Mouse (Mus musculus): ENCODE measurements around the gene 1700034J05Rik.

DNA sequence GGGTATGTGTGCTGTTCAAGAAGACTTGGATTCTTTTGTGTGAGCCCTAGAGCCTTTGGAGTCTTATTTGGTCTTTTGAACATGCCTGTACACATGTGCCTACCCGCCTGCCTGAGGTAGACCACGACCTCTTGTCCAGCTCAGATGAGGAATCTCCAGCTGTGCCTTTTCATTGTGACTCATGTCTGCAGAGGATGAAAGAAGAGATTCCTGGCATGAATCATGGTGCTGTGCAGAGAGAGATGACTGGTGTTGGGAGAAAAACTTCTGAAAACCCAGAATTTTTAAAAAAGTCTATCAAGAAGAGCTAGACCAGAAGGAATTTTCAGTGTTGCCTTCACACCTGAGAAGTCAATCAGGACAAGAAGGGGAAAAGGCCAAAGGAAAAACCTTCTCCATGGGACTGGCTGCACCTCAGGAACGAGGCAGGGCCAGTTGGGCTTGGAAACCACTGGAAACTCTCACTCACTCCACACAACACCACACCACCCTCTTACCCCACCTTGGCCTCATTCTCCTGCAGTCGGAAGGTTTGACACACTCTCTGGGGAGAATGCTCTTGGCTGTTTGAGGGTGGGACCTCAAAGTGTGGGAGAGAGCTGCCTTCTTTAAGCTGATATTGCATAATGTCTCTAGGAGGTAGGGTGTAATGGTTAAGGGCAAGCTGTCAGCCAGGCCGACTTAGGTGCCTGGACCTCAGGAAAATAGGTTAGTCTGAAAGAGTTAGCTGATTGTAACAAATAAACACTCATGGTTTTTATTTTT lies 44.3 kb downstream of the 1700034J05Rik start:
- no peak for TF ChIP-seq POLR2A (IDR thresholded peaks at IDR 0.05; ENCODE audit: low read depth, low read length)
- no peak for TF ChIP-seq POLR2AphosphoS2 (IDR thresholded peaks at IDR 0.05; ENCODE audit: low read depth, low read length)
- TF ChIP-seq ZKSCAN1 (IDR thresholded peaks at IDR 0.05; ENCODE audit: borderline replicate concordance, low read depth, low read length) = no peak
- no peak for TF ChIP-seq CTCF (conservative IDR thresholded peaks at IDR 0.05 in 1 of 2, IDR thresholded peaks at IDR 0.05 in 1 of 2; ENCODE audit: low read depth in 2 of 2, low read length in 2 of 2)
- TF ChIP-seq TCF12 (IDR thresholded peaks at IDR 0.05; ENCODE audit: low read depth, low read length) = no peak
- TF ChIP-seq SMC3 (IDR thresholded peaks at IDR 0.05; ENCODE audit: low read depth, low read length) = no peak
- TF ChIP-seq EP300 (IDR thresholded peaks at IDR 0.05; ENCODE audit: low read length) = peak; percentile 21; the same call in 1 of the 2 replicates
- no peak for TF ChIP-seq MAX (IDR thresholded peaks at IDR 0.05; ENCODE audit: low read length)
- no peak for TF ChIP-seq HCFC1 (IDR thresholded peaks at IDR 0.05; ENCODE audit: low read depth, low read length)
- no peak for TF ChIP-seq MEF2A (IDR thresholded peaks at IDR 0.05; ENCODE audit: borderline replicate concordance, low read depth, low read length)
- TF ChIP-seq JUND (conservative IDR thresholded peaks at IDR 0.05; ENCODE audit: low read depth, low read length) = no peak

All from CH12.LX (cell line).